Mouse (Mus musculus) CH12.LX (cell line): ENCODE results near the gene Gm49354. TPM values are rescaled to one million over a fixed set of nuclear protein-coding genes. Genes with fewer than 3 reads are reported as not detected.

Experiments
- DNase-seq: peaks from one replicate; pipeline ENCODE4 v3.0.0-alpha.2; 2013; ENCODE audit errors: extremely low read depth
- H3K27ac ChIP-seq: 2 replicates; pipeline ENCODE4 v1.5.1; 2012; ENCODE audit warnings: low read depth, mild to moderate bottlenecking, control low read depth, moderate library complexity; ENCODE audit not compliant: insufficient read depth
- H3K27me3 ChIP-seq: replicated peaks from 2 replicates; pipeline ENCODE3; 2012; ENCODE audit warnings: inconsistent platforms
- H3K36me3 ChIP-seq, 2 experiments: replicated peaks in 1 of 2; 2 replicates each; pipeline versions ENCODE3 to v1.6.1; 2012; ENCODE audit warnings: inconsistent platforms in 1 of 2, low read length in 1 of 2, mild to moderate bottlenecking in 1 of 2, mixed read lengths in 1 of 2, moderate library complexity in 1 of 2; ENCODE audit not compliant: control insufficient read depth in 1 of 2, insufficient read depth in 1 of 2
- H3K4me1 ChIP-seq, 2 experiments: 2 replicates each; pipeline ENCODE4 v1.6.1; 2012; ENCODE audit warnings: inconsistent platforms in 1 of 2, moderate library complexity in 1 of 2; ENCODE audit not compliant: insufficient read depth in 2 of 2, control insufficient read depth in 1 of 2
- H3K4me2 ChIP-seq: 2 replicates; pipeline ENCODE4 v1.6.1; 2012; ENCODE audit warnings: low read depth, mild to moderate bottlenecking, control low read depth; ENCODE audit not compliant: poor library complexity, insufficient read depth, severe bottlenecking
- H3K4me3 ChIP-seq, 3 experiments: fragments of 150-350 bp in 1 of 3; sonication (generic) in 1 of 3; replicated peaks in 1 of 3; 2 replicates each; pipeline versions ENCODE3 to v1.5.1; 2011 to 2012; ENCODE audit warnings: low read depth in 2 of 3, low read length in 2 of 3, mild to moderate bottlenecking in 2 of 3, moderate library complexity in 2 of 3, control low read depth in 1 of 3, improper control_type of control experiment in 1 of 3, inconsistent platforms in 1 of 3, mixed read lengths in 1 of 3; ENCODE audit not compliant: poor library complexity in 1 of 3
- H3K79me2 ChIP-seq: replicated peaks from 2 replicates; pipeline ENCODE4 v1.6.1; 2012; ENCODE audit warnings: mild to moderate bottlenecking, moderate library complexity; ENCODE audit not compliant: control insufficient read depth, poor library complexity, insufficient read depth, severe bottlenecking; ENCODE audit errors: extremely low read depth
- H3K9ac ChIP-seq: 2 replicates; pipeline ENCODE4 v1.6.1; 2012; ENCODE audit warnings: low read depth, mild to moderate bottlenecking, control low read depth, moderate library complexity; ENCODE audit not compliant: insufficient read depth
- H3K9me3 ChIP-seq: replicated peaks from 2 replicates; pipeline ENCODE3; 2012; ENCODE audit warnings: low read length, inconsistent platforms, mixed read lengths
- CHD1 ChIP-seq: IDR thresholded peaks from 2 replicates; pipeline ENCODE4 v1.6.1; 2012; ENCODE audit warnings: low read depth, low read length, improper control_type of control experiment, inconsistent platforms
- CHD2 ChIP-seq: IDR thresholded peaks from 2 replicates; pipeline ENCODE4 v1.6.1; 2011; ENCODE audit warnings: low read length, improper control_type of control experiment
- ELF1 ChIP-seq: IDR thresholded peaks from 2 replicates; pipeline ENCODE4 v1.6.1; 2014; ENCODE audit warnings: low read depth, mild to moderate bottlenecking, inconsistent platforms, low read length, improper control_type of control experiment
- EP300 ChIP-seq: IDR thresholded peaks from 2 replicates; pipeline ENCODE4 v1.6.1; 2011; ENCODE audit warnings: low read length, improper control_type of control experiment
- ETS1 ChIP-seq: conservative IDR thresholded peaks from 2 replicates; pipeline ENCODE4 v1.6.1; 2012; ENCODE audit warnings: low read depth, mild to moderate bottlenecking, inconsistent platforms, low read length, improper control_type of control experiment, moderate library complexity
- HCFC1 ChIP-seq: IDR thresholded peaks from 2 replicates; pipeline ENCODE4 v1.6.1; 2012; ENCODE audit warnings: low read depth, mild to moderate bottlenecking, inconsistent platforms, low read length, improper control_type of control experiment
- IRF4 ChIP-seq: IDR thresholded peaks from 2 replicates; pipeline ENCODE4 v1.6.1; 2014; ENCODE audit warnings: low read depth, mild to moderate bottlenecking, inconsistent platforms, low read length, improper control_type of control experiment
- JUN ChIP-seq: IDR thresholded peaks from 2 replicates; pipeline ENCODE4 v1.6.1; 2011; ENCODE audit warnings: low read depth, mild to moderate bottlenecking, low read length, improper control_type of control experiment, moderate library complexity; ENCODE audit not compliant: insufficient read depth
- JUND ChIP-seq: conservative IDR thresholded peaks from 2 replicates; pipeline ENCODE4 v1.6.1; 2011; ENCODE audit warnings: low read depth, low read length, improper control_type of control experiment
- KAT2A ChIP-seq: IDR thresholded peaks from 2 replicates; pipeline ENCODE4 v1.6.1; 2012; ENCODE audit warnings: low read length, improper control_type of control experiment, inconsistent platforms; ENCODE audit not compliant: insufficient replicate concordance
- MAFK ChIP-seq: IDR thresholded peaks from 2 replicates; pipeline ENCODE4 v1.6.1; 2011; ENCODE audit warnings: low read length, improper control_type of control experiment; ENCODE audit not compliant: insufficient replicate concordance
- MAX ChIP-seq: IDR thresholded peaks from 2 replicates; pipeline ENCODE4 v1.6.1; 2011; ENCODE audit warnings: low read length, improper control_type of control experiment
- MAZ ChIP-seq: IDR thresholded peaks from 2 replicates; pipeline ENCODE4 v1.6.1; 2012; ENCODE audit warnings: low read depth, mild to moderate bottlenecking, inconsistent platforms, low read length, improper control_type of control experiment, moderate library complexity
- MEF2A ChIP-seq: IDR thresholded peaks from 2 replicates; pipeline ENCODE4 v1.6.1; 2014; ENCODE audit warnings: low read depth, mild to moderate bottlenecking, inconsistent platforms, low read length, improper control_type of control experiment, borderline replicate concordance
- MXI1 ChIP-seq: IDR thresholded peaks from 2 replicates; pipeline ENCODE4 v1.6.1; 2011; ENCODE audit warnings: mild to moderate bottlenecking, low read depth, low read length, improper control_type of control experiment
- MYC ChIP-seq: IDR thresholded peaks from 2 replicates; pipeline ENCODE4 v1.6.1; 2011; ENCODE audit warnings: low read depth, mild to moderate bottlenecking, improper control_type of control experiment, low read length
- NELFE ChIP-seq: IDR thresholded peaks from 2 replicates; pipeline ENCODE4 v1.6.1; 2011; ENCODE audit warnings: low read depth, low read length, improper control_type of control experiment
- NRF1 ChIP-seq: IDR thresholded peaks from 2 replicates; pipeline ENCODE4 v1.6.1; 2014; ENCODE audit warnings: low read depth, mild to moderate bottlenecking, inconsistent platforms, low read length, improper control_type of control experiment, moderate library complexity
- PAX5 ChIP-seq: IDR thresholded peaks from 2 replicates; pipeline ENCODE4 v1.6.1; 2012; ENCODE audit warnings: low read length, inconsistent platforms, mixed read lengths
- POLR2AphosphoS2 ChIP-seq: IDR thresholded peaks from 2 replicates; pipeline ENCODE4 v1.6.1; 2011; ENCODE audit warnings: low read depth, low read length, improper control_type of control experiment
- RCOR1 ChIP-seq: conservative IDR thresholded peaks from 2 replicates; pipeline ENCODE4 v1.6.1; 2012; ENCODE audit warnings: low read depth, mild to moderate bottlenecking, inconsistent platforms, low read length, improper control_type of control experiment
- SIN3A ChIP-seq: IDR thresholded peaks from 2 replicates; pipeline ENCODE4 v1.6.1; 2012; ENCODE audit warnings: low read length, improper control_type of control experiment, inconsistent platforms
- SMC3 ChIP-seq: IDR thresholded peaks from 2 replicates; pipeline ENCODE4 v1.6.1; 2011; ENCODE audit warnings: low read depth, low read length, improper control_type of control experiment
- TBP ChIP-seq: conservative IDR thresholded peaks from 2 replicates; pipeline ENCODE4 v1.6.1; 2011; ENCODE audit warnings: low read depth, low read length, improper control_type of control experiment
- UBTF ChIP-seq: IDR thresholded peaks from 2 replicates; pipeline ENCODE4 v1.6.1; 2012; ENCODE audit warnings: low read depth, mild to moderate bottlenecking, inconsistent platforms, low read length, improper control_type of control experiment, moderate library complexity
- USF1 ChIP-seq: IDR thresholded peaks from 2 replicates; pipeline ENCODE4 v1.6.1; 2014; ENCODE audit warnings: low read depth, mild to moderate bottlenecking, inconsistent platforms, low read length, improper control_type of control experiment
- USF2 ChIP-seq: conservative IDR thresholded peaks from 2 replicates; pipeline ENCODE4 v1.6.1; 2011; ENCODE audit warnings: low read depth, low read length, improper control_type of control experiment
- ZKSCAN1 ChIP-seq: IDR thresholded peaks from 2 replicates; pipeline ENCODE4 v1.6.1; 2012; ENCODE audit warnings: low read depth, inconsistent platforms, low read length, improper control_type of control experiment, borderline replicate concordance
- ZMIZ1 ChIP-seq: IDR thresholded peaks from 2 replicates; pipeline ENCODE4 v1.6.1; 2012; ENCODE audit warnings: low read depth, mild to moderate bottlenecking, inconsistent platforms, low read length, improper control_type of control experiment
- dilution Hi-C: fragments of 300-500 bp; cut with MboI; formaldehyde crosslinking; loops from 2 replicates; pipeline ENCODE4 v1.14.3; 2020; ENCODE audit warnings: low sequenced_read_pairs; ENCODE audit not compliant: extremely low pct_unique_long_range_greater_than_20kb, extremely low pct_ligation_motif_present
- in situ Hi-C: fragments of 300-500 bp; cut with MboI; formaldehyde crosslinking; loops from 3 replicates; pipeline ENCODE4 v1.14.3; 2019; ENCODE audit warnings: low sequenced_read_pairs, low pct_ligation_motif_present, low pct_unique_long_range_greater_than_20kb, mixed read lengths
- polyA plus RNA-seq: library from polyadenylated mRNA; unstranded; fragments of >175 nt; gene quantifications from 2 replicates; pipeline ENCODE4 v1.2.1, GENCODE M21; 2012; ENCODE audit warnings: low read depth; ENCODE audit not compliant: insufficient read length
- total RNA-seq, 2 experiments: library from RNA; depleted of rRNA; stranded (reverse); fragments of 300-350 nt in 1 of 2; fragments of >200 nt in 1 of 2; gene quantifications; 2 replicates each; pipeline ENCODE4 v1.2.3; 2012 to 2014

Gm49354 gene
- total and polyA plus RNA-seq, 3 experiments, result not detected

DNA sequence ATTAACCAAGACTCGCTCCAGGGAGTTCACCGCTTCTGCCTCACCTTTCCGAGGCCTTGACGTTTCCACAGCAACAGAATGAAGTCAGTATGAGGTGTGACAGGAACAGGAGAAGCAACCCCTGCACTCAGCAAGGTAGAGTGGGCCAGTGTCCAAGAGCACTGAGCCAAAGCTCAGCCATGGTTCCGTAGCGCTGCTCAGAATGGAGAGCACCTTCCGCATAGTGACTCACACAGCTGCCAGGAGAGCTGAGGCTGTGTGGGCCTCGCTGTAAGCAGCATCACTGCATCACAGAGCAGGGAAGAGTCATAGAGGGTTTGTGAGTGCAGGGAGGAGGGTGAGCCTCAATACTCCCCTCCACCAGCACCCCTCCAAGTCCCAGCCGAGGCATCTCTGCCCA lies 35.3 kb downstream of the Gm49354 start, which contains the start of gene 1700014D04Rik:
TSS of gene 1700014D04Rik (minus strand) at position 42 of the 400 bp plus-strand sequence.
- in situ Hi-C loops, result loop anchor here (25.0 kb wide), 1 partner anchor 1134 kb away; the partner anchor contains the start of gene Slc28a3
- Histone ChIP-seq H3K4me3 (no peak within 1 kb of the TSS), H3K79me2 (no peaks in the 10 kb centered on the region), H3K9ac (no peak within 1 kb of the TSS), H3K36me3 (no peaks in the 10 kb centered on the region)
- TF ChIP-seq HCFC1 (no peak), MXI1 (no peak), NELFE (no peak), USF2 (no peak), ZMIZ1 (no peak), MAX (no peak), MAFK (no peak), SMC3 (no peak), ELF1 (no peak), RCOR1 (no peak), NRF1 (no peak), EP300 (no peak)
- TF ChIP-seq, all 38 proteins: peak for 0
- DNase-seq, result no peak
- H3K27me3 ChIP-seq, result no peaks in the 10 kb centered on the region
- no peaks in the 10 kb centered on the region for H3K4me1 ChIP-seq
- no peak within 1 kb of the TSS for H3K4me2 ChIP-seq
- no peak within 1 kb of the TSS for H3K27ac ChIP-seq
- dilution Hi-C loops, result no loop called here
- no peaks in the 10 kb centered on the region for H3K9me3 ChIP-seq

DNA sequence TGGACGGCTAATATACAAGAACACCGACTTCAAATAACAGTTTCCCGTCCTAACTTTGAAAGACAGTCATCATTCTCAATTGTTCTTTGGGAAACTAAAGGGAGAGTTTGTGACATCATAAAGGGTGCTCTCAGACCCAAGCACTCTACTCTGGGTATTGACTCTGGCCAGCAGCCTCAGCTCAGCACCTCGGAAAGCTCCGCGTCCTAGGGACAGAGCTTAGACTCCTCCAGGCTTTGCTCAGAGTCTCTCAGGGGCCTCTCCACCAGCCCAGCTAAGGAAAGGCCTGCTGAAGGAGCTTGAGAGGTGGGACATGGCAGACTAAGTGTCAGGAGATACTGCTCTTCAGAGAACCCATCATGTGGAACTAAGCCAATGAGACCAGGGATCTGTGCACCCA lies 35.9 kb downstream of the Gm49354 start:
- no peaks in the 10 kb centered on the region for H3K9me3 ChIP-seq
- dilution Hi-C loops, result no loop called here
- TF ChIP-seq CHD2 (no peak), MAZ (no peak), CHD1 (no peak), ZKSCAN1 (no peak), POLR2AphosphoS2 (no peak), KAT2A (no peak), MAX (no peak), PAX5 (no peak), ETS1 (no peak), ZMIZ1 (no peak), MEF2A (no peak), USF1 (no peak), TBP (no peak), MYC (no peak), IRF4 (no peak), JUND (no peak), MXI1 (no peak), UBTF (no peak), SIN3A (no peak), JUN (no peak)
- TF ChIP-seq, all 38 proteins: peak for 0
- Histone ChIP-seq H3K27ac (no peak overlapping the region), H3K4me1 (no peaks in the 10 kb centered on the region), H3K27me3 (no peaks in the 10 kb centered on the region), H3K9ac (no peak overlapping the region), H3K79me2 (no peaks in the 10 kb centered on the region), H3K4me3 (no peak overlapping the region), H3K4me2 (no peak overlapping the region), H3K36me3 (no peaks in the 10 kb centered on the region)
- in situ Hi-C loops, result loop anchor here (25.0 kb wide), 1 partner anchor 1134 kb away; the partner anchor contains the start of gene Slc28a3
- DNase-seq, result no peak
